Mouse (Mus musculus): ENCODE measurements at regions not wholly inside any gene's neighbourhood (a gene's known extent, or its start where the extent isn't known, plus 50 kb on each side); places are given as distances from the start of the nearest gene placed in this dataset.

- no peak for DNase-seq
Observed at GRCm38 (mm10) chr5:50820674-50821073, 746.9 kb downstream of the Ppargc1a start.

DNA sequence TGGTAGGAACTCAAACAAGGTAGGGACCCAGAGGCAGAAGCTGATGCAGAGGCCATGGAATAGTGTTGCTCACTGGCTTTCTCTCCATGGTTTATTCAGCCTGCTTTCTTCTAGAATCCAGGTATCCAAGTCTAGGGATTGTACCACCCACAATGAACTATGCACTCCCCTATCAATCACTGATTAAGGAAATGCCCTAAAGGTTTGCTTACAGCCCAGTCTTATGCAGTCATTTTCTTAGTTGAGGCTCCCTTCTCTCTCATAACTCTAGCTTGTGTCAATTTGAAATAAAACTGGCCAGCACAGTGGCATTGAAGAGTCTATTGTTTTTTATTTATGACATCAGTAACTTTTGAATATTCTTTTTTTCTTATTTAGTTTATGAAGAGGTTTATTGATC is 747.6 kb downstream of the Ppargc1a start:
- no peak for DNase-seq

DNA sequence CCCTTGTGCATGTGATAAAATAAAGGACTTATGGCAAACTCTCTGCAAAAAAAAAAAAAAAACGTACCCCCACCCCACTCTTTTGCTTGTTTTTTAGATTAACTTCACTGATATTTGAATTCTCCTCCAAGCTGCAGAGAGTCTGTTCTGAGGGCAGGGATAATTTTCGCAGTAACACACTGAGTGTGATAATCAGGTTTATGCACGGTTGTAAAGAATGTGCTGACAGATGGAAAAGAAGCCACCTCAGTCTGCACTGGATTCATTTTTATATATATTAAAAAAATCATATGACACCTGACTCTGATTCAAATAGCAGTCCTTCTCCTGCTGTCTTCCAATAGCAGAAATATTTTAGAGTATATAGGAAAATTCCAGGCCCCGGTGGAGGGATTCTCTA is 736.5 kb upstream of the Adgra3 start:
- no peak for DNase-seq

DNA sequence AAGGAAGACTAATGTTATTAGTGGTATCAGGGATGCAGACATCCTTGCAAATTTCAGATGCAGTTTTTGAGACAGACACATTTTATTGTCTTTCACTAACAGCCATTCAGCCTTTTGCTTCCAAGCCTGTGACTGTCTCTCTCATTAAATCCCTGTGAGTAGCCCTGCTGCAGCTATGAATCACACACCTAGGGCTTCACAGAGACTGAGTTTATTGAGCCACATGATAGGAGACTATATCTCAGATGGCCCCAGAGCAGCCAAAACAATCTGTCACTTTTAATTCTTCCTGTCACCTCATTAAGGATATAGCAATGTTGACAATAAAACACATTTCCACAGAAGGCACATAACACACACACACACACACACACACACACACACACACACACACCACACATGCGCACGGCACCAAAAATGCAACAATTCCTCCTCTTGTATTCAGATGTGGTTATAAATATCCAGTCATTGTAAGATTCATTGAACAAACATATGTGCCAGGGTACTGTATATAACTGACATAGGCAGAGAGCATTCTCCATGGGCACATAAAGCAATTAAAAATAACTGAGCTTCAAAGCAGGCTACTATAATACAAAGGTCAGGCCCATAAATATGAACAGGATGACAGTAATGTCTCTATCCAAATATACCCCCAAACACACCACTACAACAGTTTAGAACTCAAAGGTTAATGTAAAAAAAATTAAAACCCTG is 735.8 kb upstream of the Adgra3 start:
- no peak for DNase-seq

- no peak for DNase-seq
Observed at GRCm38 (mm10) chr5:50793558-50793957, 734.8 kb upstream of the Adgra3 start.

DNA sequence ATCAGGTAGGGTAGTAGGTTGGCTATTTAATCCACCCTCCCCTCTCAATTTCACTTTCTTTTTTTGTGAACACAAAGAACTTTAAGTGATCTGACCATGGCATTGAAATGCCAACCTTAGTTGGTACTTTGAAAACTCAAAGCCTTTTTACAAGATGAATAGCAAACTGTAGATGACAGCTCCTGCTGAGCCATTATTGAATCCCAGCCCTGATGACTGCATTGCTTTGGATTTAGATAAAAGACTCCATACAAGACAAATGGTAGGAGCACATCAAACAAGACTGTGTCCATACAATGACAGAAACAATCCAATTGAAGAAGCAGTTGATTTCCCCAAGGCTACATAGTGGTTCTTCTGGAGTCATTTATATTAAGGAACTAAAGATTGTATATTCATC is 726.5 kb upstream of the Adgra3 start:
- no peak for DNase-seq

DNA sequence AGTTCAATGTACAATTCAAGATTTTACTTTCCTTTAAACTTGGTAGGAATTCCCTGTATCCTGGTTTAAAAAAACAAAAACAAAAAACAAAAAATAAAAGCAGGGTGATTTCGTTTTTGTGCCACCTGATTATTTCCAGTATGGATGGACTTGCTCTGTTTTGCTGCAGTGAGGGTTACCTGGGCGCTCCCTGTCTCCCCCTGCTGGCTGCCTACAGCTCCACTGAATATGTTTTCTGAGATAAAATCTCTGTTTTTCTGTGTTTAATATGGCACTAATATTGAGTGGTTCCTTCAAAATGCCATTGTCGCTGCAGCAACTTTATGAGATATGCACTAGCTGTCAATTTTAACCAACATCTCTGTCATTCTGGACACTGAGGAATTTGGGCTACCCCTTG is 720.3 kb upstream of the Adgra3 start:
- no peak for DNase-seq

DNA sequence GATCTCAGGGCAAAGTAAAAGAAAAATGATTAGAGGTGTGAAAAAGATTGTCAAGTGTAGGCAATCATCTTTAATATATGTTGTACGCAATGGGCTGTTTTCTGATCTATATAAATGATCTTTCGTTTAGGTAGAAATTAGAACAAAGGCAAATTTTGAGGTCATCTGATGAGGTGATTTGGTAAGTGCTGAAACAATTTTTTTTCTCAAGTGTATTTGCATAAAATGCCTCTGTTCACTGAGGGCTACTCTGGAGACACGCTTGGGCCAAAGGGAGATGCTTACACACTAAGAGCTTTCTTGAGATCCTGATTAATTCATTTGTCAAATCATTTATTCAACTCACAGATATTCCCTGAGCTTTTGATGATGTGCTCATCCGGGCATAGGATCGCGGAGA is 719.4 kb upstream of the Adgra3 start:
- no peak for DNase-seq

GRCm38 (mm10) chr5:50762261-50762660 is 703.5 kb upstream of the Adgra3 start:
- no peak for DNase-seq

GRCm38 (mm10) chr5:50760386-50760785 is 701.6 kb upstream of the Adgra3 start:
- no peak for DNase-seq

DNA sequence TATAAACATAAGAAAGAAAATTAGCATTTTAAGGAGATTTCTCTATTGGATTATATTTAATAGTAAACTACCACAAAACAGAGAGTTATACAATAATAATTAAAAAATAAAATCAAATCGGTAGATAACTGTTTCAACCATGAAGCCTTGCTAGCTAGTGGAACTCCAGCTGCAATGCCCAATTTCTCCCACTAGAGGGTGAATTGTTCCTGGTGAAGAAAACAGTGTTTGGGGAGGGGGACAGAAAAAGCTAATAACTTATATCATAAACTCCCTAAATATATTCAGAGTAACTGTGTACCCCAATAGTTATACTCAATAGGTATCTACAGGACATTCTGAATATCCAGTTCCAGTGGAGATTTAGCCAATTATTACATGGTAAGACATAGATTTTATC is 694.0 kb upstream of the Adgra3 start:
- peak; percentile 4 to 9 for DNase-seq

GRCm38 (mm10) chr5:50751358-50751757 is 692.6 kb upstream of the Adgra3 start:
- no peak for DNase-seq

DNA sequence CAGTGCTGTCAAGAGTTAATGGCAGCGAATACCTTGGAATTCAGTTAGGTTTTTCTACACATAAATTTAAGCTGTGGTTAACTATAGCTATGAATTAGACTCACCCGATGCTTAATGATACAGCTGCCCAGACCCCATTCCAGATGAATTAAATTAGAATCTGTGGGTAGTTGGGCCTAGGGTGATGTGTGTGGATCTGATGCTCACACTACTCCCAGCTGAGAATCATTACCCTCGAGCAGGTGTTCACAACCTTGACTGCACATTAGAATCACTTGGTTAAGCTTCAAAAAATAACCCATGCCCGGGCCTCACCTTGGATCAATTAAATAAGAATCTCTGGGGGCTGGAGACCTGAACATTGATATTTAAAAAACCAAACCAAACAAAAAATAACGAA is 684.2 kb upstream of the Adgra3 start:
- DNase-seq = no peak

- DNase-seq = no peak
Observed at GRCm38 (mm10) chr5:50733711-50734110, 674.9 kb upstream of the Adgra3 start.

DNA sequence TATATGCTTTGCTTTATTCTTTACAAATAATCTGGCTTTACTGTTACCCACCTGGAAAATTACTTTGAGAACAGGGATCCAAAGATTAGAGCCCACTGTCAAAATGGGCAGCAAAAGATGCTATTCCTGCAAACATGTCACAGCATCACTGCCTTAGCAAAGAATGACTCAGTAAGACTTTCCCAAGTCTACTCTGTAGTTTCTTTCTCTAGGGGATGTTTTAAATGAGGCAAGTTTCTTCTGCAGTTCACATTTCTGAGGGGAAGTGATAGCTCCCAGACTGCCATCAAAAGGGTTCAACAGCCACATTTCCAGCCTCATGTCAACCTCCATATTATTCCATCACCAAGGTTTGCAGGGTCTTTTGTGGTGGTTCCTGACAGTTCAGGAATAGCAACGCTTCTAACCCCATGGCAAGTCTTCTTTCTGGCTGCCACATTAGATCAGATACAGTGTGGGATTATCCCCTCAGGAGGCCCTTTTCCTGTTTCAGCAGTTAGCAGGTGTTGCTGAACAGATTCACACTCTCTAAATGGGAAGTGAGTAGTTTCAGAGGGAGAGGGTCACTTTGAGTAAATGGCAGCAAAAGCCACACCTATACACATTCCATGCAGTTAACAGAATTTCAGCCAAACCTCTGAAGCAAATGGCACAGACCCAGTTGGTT is 669.7 kb upstream of the Adgra3 start:
- no peak for DNase-seq

DNA sequence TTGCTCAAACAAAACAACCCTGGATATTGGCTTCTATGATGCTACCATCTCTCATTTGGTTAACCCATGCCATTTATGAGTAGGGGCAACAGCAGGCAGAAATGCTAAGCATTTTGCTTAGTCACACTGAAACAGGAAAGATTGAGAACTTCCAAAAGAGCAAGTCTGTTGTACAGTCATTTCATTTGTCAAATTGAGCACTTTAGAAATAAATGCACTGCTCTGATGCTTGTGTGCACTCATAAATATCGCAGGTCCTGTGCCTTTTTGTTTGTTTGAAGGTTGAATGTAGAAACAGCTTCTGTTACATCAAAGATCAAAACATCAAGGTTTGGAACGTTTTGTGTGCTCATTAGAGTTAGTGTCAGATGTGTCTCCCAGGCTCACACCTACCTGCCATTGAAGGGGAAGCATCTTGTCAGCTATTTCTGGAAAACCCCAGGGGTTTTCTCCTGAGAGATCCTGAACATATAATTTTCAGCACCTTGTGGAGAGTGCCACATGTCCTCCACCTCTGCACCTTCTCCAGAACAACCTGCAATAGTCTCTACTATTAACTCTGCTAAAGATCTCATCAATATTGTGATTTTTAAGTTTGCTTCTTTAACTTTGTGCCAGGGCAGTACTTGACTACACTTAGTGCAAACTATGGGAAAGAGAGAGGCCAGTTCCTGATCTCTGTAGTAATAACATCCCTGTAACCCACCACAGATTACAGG is 648.3 kb upstream of the Adgra3 start:
- DNase-seq = no peak

- no peak for DNase-seq
Observed at GRCm38 (mm10) chr5:50698084-50698483, 639.3 kb upstream of the Adgra3 start.

GRCm38 (mm10) chr5:50697588-50697987 is 638.8 kb upstream of the Adgra3 start:
- no peak for DNase-seq

DNA sequence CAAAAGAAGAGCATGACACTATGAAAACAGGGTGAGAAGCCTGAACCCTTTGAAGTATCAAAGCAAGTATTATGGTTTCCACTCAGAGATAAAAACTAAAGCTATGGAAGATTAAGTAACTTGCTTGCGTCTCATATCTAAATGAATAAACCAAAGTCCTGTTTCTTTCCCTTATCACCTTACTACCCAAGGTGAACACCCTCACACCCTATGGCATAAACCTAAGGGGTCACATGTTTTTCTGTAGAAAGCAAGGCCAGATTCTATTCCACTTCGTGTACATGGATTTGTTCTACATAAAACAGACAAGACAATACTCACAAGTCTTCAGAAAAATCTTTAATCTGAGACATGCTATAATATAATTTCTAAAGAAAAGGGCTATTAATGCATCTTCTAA is 629.6 kb upstream of the Adgra3 start:
- no peak for DNase-seq

- DNase-seq = no peak
Observed at GRCm38 (mm10) chr5:50683966-50684365, 625.2 kb upstream of the Adgra3 start.

GRCm38 (mm10) chr5:50636539-50636938 is 577.7 kb upstream of the Adgra3 start:
- DNase-seq = no peak

DNA sequence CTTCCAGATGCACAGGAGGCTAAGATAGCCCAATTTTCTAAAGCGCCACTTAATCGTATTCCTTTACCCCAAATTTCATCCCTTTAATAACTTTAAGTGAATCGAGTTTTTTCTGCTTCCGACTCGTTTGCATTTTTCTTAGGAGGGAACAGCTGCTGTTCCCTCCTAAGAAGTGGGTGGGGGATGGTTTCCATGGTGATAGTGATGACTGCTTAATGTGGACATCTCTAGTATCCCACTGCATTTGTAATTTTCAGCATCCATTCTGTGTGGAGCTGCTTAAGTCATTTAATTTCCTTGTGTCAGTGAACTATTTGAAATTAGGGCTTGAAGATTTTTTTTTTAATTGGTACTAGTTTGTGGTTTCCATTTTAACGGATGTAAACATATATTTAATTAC is 567.8 kb upstream of the Adgra3 start:
- no peak for DNase-seq

DNA sequence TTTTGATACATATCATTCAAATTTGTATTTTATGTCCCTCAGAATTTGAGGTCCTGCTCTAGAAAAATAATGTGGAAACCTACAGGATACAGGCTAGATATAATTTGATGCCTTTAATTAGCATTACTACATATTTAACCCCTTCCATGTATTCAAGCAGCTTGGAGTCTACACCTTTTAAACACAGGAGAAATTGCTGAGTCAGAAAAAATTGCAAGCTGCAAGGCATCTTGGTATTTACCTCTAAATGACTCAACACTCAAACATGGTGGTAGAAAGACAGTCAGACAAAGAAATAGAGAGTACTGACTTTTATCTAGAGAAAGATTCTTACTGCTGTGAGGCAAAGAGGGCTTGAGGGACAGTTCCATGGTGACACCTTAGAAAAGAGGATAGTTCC is 565.4 kb upstream of the Adgra3 start:
- DNase-seq = no peak
